Mouse (Mus musculus): ENCODE results near the gene Ppm1a. TPM values are rescaled to one million over a fixed set of nuclear protein-coding genes. Genes with fewer than 3 reads are reported as not detected.
"Not testable (repeated sequence)": the region's sequence is repeated elsewhere in the genome, so short reads cannot be mapped to it uniquely, and the experiment has no call there.

The Ppm1a gene
- total RNA-seq, 4 experiments from 2014 or later: 237 to 283 (median 258) TPM

GRCm38 (mm10) chr12:72761649-72762261 is 4.5 kb downstream of the Ppm1a start:
- peak; percentile 9 for DNase-seq (ENCODE audit: low spot score)

- no peak for DNase-seq (ENCODE audit: low spot score)
Measured at GRCm38 (mm10) chr12:72762502-72762901, 5.2 kb downstream of the Ppm1a start.

- no peak for DNase-seq (ENCODE audit: low spot score)
Measured at GRCm38 (mm10) chr12:72763156-72763555, 5.9 kb downstream of the Ppm1a start.

GRCm38 (mm10) chr12:72767809-72768208 is 10.6 kb downstream of the Ppm1a start:
- no peak for DNase-seq (ENCODE audit: low spot score)

GRCm38 (mm10) chr12:72768230-72768629 is 11.0 kb downstream of the Ppm1a start:
- DNase-seq (ENCODE audit: low spot score): no peak

- no peak for DNase-seq (ENCODE audit: low spot score)
Measured at GRCm38 (mm10) chr12:72769546-72770230, 12.4 kb downstream of the Ppm1a start.

- no peak for DNase-seq (ENCODE audit: low spot score)
Measured at GRCm38 (mm10) chr12:72771153-72771552, 13.9 kb downstream of the Ppm1a start.

- no peak for DNase-seq (ENCODE audit: low spot score)
Measured at GRCm38 (mm10) chr12:72771711-72772110, 14.5 kb downstream of the Ppm1a start.

- DNase-seq (ENCODE audit: low spot score): no peak
Measured at GRCm38 (mm10) chr12:72773921-72774320, 16.7 kb downstream of the Ppm1a start.

- DNase-seq (ENCODE audit: low spot score): no peak
Measured at GRCm38 (mm10) chr12:72777244-72777643, 20.0 kb downstream of the Ppm1a start.

- no peak for DNase-seq (ENCODE audit: low spot score)
Measured at GRCm38 (mm10) chr12:72780136-72780535, 22.9 kb downstream of the Ppm1a start.

GRCm38 (mm10) chr12:72782786-72783185 is 25.5 kb downstream of the Ppm1a start:
- DNase-seq (ENCODE audit: low spot score): not testable (repeated sequence)

- no peak for DNase-seq (ENCODE audit: low spot score)
Measured at GRCm38 (mm10) chr12:72785183-72785930, 28.1 kb downstream of the Ppm1a start.

- no peak for DNase-seq (ENCODE audit: low spot score)
Measured at GRCm38 (mm10) chr12:72786551-72786950, 29.3 kb downstream of the Ppm1a start.

- DNase-seq (ENCODE audit: low spot score): no peak
Measured at GRCm38 (mm10) chr12:72786986-72787385, 29.7 kb downstream of the Ppm1a start.

- DNase-seq (ENCODE audit: low spot score): peak; percentile 23
Measured at GRCm38 (mm10) chr12:72790538-72790937, 33.3 kb downstream of the Ppm1a start.

GRCm38 (mm10) chr12:72792320-72793091 is 35.3 kb downstream of the Ppm1a start:
- DNase-seq (ENCODE audit: low spot score): no peak

- DNase-seq (ENCODE audit: low spot score): no peak
Measured at GRCm38 (mm10) chr12:72793983-72794382, 36.7 kb downstream of the Ppm1a start.

GRCm38 (mm10) chr12:72809798-72810197 is 52.5 kb downstream of the Ppm1a start:
- no peak for DNase-seq (ENCODE audit: low spot score)

GRCm38 (mm10) chr12:72811588-72811987 is 54.3 kb downstream of the Ppm1a start:
- DNase-seq (ENCODE audit: low spot score): no peak

- DNase-seq (ENCODE audit: low spot score): peak; percentile 39
Measured at GRCm38 (mm10) chr12:72820940-72821431, 63.7 kb downstream of the Ppm1a start.

- no peak for DNase-seq (ENCODE audit: low spot score)
Measured at GRCm38 (mm10) chr12:72821589-72821988, 64.3 kb downstream of the Ppm1a start.

All from heart, adult 8-10 months (tissue).